Mouse (Mus musculus) heart, adult 2 months (tissue): Measurements from ENCODE around the gene Hsd3b1.
"Not testable (repeated sequence)": the region's sequence is repeated elsewhere in the genome, so short reads cannot be mapped to it uniquely, and the experiment has no call there.

Experiments used
- CTCF ChIP-seq: fragments of 200-600 bp; IDR thresholded peaks from 2 replicates; pipeline ENCODE4 v1.8.1; 2022; ENCODE audit warnings: antibody characterized with exemption, mild to moderate bottlenecking, moderate library complexity
- EP300 ChIP-seq: fragments of 200-500 bp; IDR thresholded peaks from 2 replicates; pipeline ENCODE4 v1.6.1; 2011; ENCODE audit warnings: low read depth, low read length, control low read depth; ENCODE audit not compliant: insufficient read depth

DNA sequence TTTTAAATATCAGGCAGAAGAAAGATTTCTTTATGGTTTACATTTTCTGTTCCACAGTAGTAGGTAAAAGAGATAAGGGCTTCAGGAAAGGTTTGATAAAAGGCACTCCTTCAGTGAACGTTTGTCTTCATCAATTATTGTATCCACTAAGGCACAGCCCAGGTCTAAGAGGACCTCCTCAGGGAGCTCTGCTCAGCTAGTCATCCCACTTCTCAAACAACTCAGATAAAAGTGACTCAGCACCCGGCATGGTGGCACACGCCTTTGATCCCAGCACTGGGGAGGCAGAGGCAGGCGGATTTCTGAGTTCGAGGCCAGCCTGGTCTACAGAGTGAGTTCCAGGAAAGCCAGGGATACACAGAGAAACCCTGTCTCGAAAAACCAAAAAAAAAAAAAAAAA lies 46.9 kb downstream of the Hsd3b1 start:
- not testable (repeated sequence) for TF ChIP-seq EP300, CTCF
